Mouse (Mus musculus): ENCODE measurements around the gene Bcl2l1. TPM values are rescaled to one million over a fixed set of nuclear protein-coding genes. Genes with fewer than 3 reads are reported as not detected.

The Bcl2l1 gene
- total and polyA plus RNA-seq, 3 experiments: 21.3 to 80.3 (median 34.5) TPM

- TF ChIP-seq CTCF (conservative IDR thresholded peaks at IDR 0.05 in 1 of 2, IDR thresholded peaks at IDR 0.05 in 1 of 2; ENCODE audit: low read depth in 2 of 2, low read length in 2 of 2): no peak
- TF ChIP-seq CHD1 (IDR thresholded peaks at IDR 0.05; ENCODE audit: low read depth, low read length): no peak
- TF ChIP-seq MAX (IDR thresholded peaks at IDR 0.05; ENCODE audit: low read length): no peak
- DNase-seq (ENCODE audit: extremely low read depth): no peak
- Histone ChIP-seq H3K4me3 (replicated peaks in 1 of 3; ENCODE audit: low read depth in 2 of 3, low read length in 2 of 3, poor library complexity in 1 of 3) (no peak overlapping the region), H3K9me3 (replicated peaks; ENCODE audit: low read length) (no peaks in the 10 kb centered on the region), H3K79me2 (replicated peaks; ENCODE audit: control insufficient read depth, extremely low read depth, insufficient read depth, poor library complexity, severe bottlenecking) (no peaks in the 10 kb centered on the region), H3K9ac (ENCODE audit: insufficient read depth, low read depth) (no peak overlapping the region), H3K36me3 (replicated peaks in 1 of 2; ENCODE audit: control insufficient read depth in 1 of 2, insufficient read depth in 1 of 2, low read length in 1 of 2) (no peaks in the 10 kb centered on the region), H3K4me1 (ENCODE audit: control insufficient read depth in 1 of 2, insufficient read depth in 2 of 2) (peaks cover 0 to 28% of the 10 kb centered on the region in 2 experiments; a peak in 2 of 4 replicates), H3K27me3 (replicated peaks) (peaks cover 42% of the 10 kb centered on the region), H3K27ac (ENCODE audit: insufficient read depth, low read depth) (no peak overlapping the region), H3K4me2 (ENCODE audit: insufficient read depth, low read depth, poor library complexity, severe bottlenecking) (no peak overlapping the region)
- dilution Hi-C loops (cut with MboI; ENCODE audit: extremely low pct_ligation_motif_present, extremely low pct_unique_long_range_greater_than_20kb, low sequenced_read_pairs) (no loop called here), in situ Hi-C loops (cut with MboI; ENCODE audit: low pct_ligation_motif_present, low pct_unique_long_range_greater_than_20kb, low sequenced_read_pairs) (no loop called here)
These were observed 66.4 kb downstream of the Bcl2l1 start for GRCm38 (mm10) chr2:152765045-152765674.

- no peak overlapping the region for H3K9ac ChIP-seq (ENCODE audit: insufficient read depth, low read depth)
- dilution Hi-C loops (cut with MboI; ENCODE audit: extremely low pct_ligation_motif_present, extremely low pct_unique_long_range_greater_than_20kb, low sequenced_read_pairs): no loop called here
- H3K27me3 ChIP-seq (replicated peaks): peaks cover 47% of the 10 kb centered on the region
- H3K9me3 ChIP-seq (replicated peaks; ENCODE audit: low read length): no peaks in the 10 kb centered on the region
- H3K4me2 ChIP-seq (ENCODE audit: insufficient read depth, low read depth, poor library complexity, severe bottlenecking): no peak overlapping the region
- H3K4me3 ChIP-seq (replicated peaks in 1 of 3; ENCODE audit: low read depth in 2 of 3, low read length in 2 of 3, poor library complexity in 1 of 3): no peak overlapping the region
- in situ Hi-C loops (cut with MboI; ENCODE audit: low pct_ligation_motif_present, low pct_unique_long_range_greater_than_20kb, low sequenced_read_pairs): no loop called here
- H3K79me2 ChIP-seq (replicated peaks; ENCODE audit: control insufficient read depth, extremely low read depth, insufficient read depth, poor library complexity, severe bottlenecking): no peaks in the 10 kb centered on the region
- no peaks in the 10 kb centered on the region for H3K36me3 ChIP-seq (replicated peaks in 1 of 2; ENCODE audit: control insufficient read depth in 1 of 2, insufficient read depth in 1 of 2, low read length in 1 of 2)
- peaks cover 0 to 28% of the 10 kb centered on the region in 2 experiments; a peak in 2 of 4 replicates for H3K4me1 ChIP-seq (ENCODE audit: control insufficient read depth in 1 of 2, insufficient read depth in 2 of 2)
- TF ChIP-seq NRF1 (IDR thresholded peaks at IDR 0.05; ENCODE audit: low read depth, low read length) (no peak), RCOR1 (conservative IDR thresholded peaks at IDR 0.05; ENCODE audit: low read depth, low read length) (no peak), PAX5 (IDR thresholded peaks at IDR 0.05; ENCODE audit: low read length) (no peak)
- H3K27ac ChIP-seq (ENCODE audit: insufficient read depth, low read depth): no peak overlapping the region
- no peak for DNase-seq (ENCODE audit: extremely low read depth)
These were observed 67.1 kb downstream of the Bcl2l1 start for GRCm38 (mm10) chr2:152764172-152765044.

GRCm38 (mm10) chr2:152763310-152763709 is 68.2 kb downstream of the Bcl2l1 start:
- H3K9me3 ChIP-seq (replicated peaks; ENCODE audit: low read length): no peaks in the 10 kb centered on the region
- in situ Hi-C loops (cut with MboI; ENCODE audit: low pct_ligation_motif_present, low pct_unique_long_range_greater_than_20kb, low sequenced_read_pairs): no loop called here
- no peak overlapping the region for H3K9ac ChIP-seq (ENCODE audit: insufficient read depth, low read depth)
- dilution Hi-C loops (cut with MboI; ENCODE audit: extremely low pct_ligation_motif_present, extremely low pct_unique_long_range_greater_than_20kb, low sequenced_read_pairs): no loop called here
- H3K79me2 ChIP-seq (replicated peaks; ENCODE audit: control insufficient read depth, extremely low read depth, insufficient read depth, poor library complexity, severe bottlenecking): no peaks in the 10 kb centered on the region
- no peak overlapping the region for H3K4me3 ChIP-seq (replicated peaks in 1 of 3; ENCODE audit: low read depth in 2 of 3, low read length in 2 of 3, poor library complexity in 1 of 3)
- TF ChIP-seq ZNF384 (IDR thresholded peaks at IDR 0.05; ENCODE audit: low read depth, low read length) (peak; percentile 59; the same call in 1 of the 2 replicates), POLR2AphosphoS2 (IDR thresholded peaks at IDR 0.05; ENCODE audit: low read depth, low read length) (no peak)
- no peak overlapping the region for H3K27ac ChIP-seq (ENCODE audit: insufficient read depth, low read depth)
- peaks cover 56% of the 10 kb centered on the region for H3K27me3 ChIP-seq (replicated peaks)
- no peak for DNase-seq (ENCODE audit: extremely low read depth)
- H3K36me3 ChIP-seq (replicated peaks in 1 of 2; ENCODE audit: control insufficient read depth in 1 of 2, insufficient read depth in 1 of 2, low read length in 1 of 2): no peaks in the 10 kb centered on the region
- peaks cover 0 to 28% of the 10 kb centered on the region in 2 experiments; a peak in 2 of 4 replicates for H3K4me1 ChIP-seq (ENCODE audit: control insufficient read depth in 1 of 2, insufficient read depth in 2 of 2)
- H3K4me2 ChIP-seq (ENCODE audit: insufficient read depth, low read depth, poor library complexity, severe bottlenecking): no peak overlapping the region

Measured in CH12.LX (cell line).